Mouse (Mus musculus) erythroid progenitor cell, adult 5-6 weeks (primary cell): Measurements from ENCODE around the gene Pgr. TPM values are rescaled to one million over a fixed set of nuclear protein-coding genes. Genes with fewer than 3 reads are reported as not detected.

Experiments used
- total RNA-seq, 2 experiments: library from RNA; stranded (forward) in 1 of 2; stranded (reverse) in 1 of 2; fragments of 150-400 nt in 1 of 2; fragments of 186-747, 209-891 nt in 1 of 2; gene quantifications; 2 replicates each; pipeline versions ENCODE4 v1.2.3 to v1.2.4; 2015 to 2017; ENCODE audit warnings: low replicate concordance in 2 of 2

Gene Pgr
- total RNA-seq, 2 experiments from 2014 or later, result not detected

Other genes with a start within 250 kb of the Pgr start
- gene Gm16485, start 72.0 kb downstream of the Pgr start, total RNA-seq (2015; ENCODE audit: low replicate concordance), result not detected in 2 replicates
- gene Gm16485, start 72.0 kb downstream of the Pgr start, total RNA-seq (2017; ENCODE audit: low replicate concordance), result not detected in 2 replicates